Mouse (Mus musculus) T-helper 2 cell (primary cell): ENCODE data around the gene Nmur2.

ENCODE experiments used
- in situ Hi-C: fragments of 300-600 bp; cut with MboI, MseI; formaldehyde crosslinking; loops from one replicate; pipeline ENCODE4 v1.15.1; 2025; ENCODE audit warnings: high pct_unique_total_duplicates

Gene Nmur2

GRCm38 (mm10) chr11:56040917-56041316 is at the start of gene Nmur2:
Gene Nmur2, minus strand, starts transcription at chr11:56041010.
- in situ Hi-C loops = no loop called here

GRCm38 (mm10) chr11:56089127-56089689 is 48.4 kb upstream of the Nmur2 start:
- in situ Hi-C loops = no loop called here

DNA sequence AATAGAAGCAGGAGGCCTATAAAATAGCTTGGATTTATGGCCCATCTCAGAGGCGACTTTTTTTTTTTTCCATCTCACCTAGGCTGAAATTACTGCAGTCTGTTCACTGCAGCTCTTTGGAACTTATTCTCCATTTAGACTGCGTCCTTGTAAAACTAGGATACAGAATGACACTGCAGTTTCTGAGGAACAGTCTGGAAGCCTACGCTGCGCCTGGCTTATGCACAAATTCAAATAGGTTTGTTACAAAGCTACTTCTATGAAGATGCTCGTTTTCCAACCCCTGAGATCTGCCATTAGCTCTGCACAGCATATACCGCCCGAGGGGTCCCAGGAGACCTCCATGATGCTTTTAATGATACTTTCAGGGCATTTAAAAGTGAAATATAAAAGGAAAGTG is 31.3 kb upstream of the Nmur2 start:
- in situ Hi-C loops = no loop called here

- in situ Hi-C loops = no loop called here
Measured at GRCm38 (mm10) chr11:56069658-56070057, 28.8 kb upstream of the Nmur2 start.

- in situ Hi-C loops = no loop called here
Measured at GRCm38 (mm10) chr11:56065147-56065546, 24.3 kb upstream of the Nmur2 start.

GRCm38 (mm10) chr11:56064575-56064974 is 23.8 kb upstream of the Nmur2 start:
- in situ Hi-C loops = no loop called here

DNA sequence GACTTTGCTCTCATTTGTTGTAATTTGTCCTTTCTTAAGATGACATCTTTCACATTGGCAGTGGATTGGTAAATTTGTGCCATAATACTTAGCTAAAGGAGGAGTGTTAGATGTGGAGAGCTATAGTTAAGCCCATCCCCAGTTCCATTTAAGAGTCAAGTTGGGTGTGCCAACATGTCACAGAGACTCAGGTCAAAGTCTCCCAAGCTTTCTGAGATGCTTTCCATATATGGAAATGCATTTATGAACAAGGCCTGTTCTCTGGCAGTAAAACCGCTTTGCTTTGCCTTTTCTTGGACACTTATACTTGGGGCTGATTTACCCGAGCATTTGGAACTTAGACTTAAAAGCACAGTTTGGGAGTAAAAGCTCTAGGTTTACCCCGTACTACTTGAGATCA is 18.4 kb upstream of the Nmur2 start:
- in situ Hi-C loops = no loop called here

DNA sequence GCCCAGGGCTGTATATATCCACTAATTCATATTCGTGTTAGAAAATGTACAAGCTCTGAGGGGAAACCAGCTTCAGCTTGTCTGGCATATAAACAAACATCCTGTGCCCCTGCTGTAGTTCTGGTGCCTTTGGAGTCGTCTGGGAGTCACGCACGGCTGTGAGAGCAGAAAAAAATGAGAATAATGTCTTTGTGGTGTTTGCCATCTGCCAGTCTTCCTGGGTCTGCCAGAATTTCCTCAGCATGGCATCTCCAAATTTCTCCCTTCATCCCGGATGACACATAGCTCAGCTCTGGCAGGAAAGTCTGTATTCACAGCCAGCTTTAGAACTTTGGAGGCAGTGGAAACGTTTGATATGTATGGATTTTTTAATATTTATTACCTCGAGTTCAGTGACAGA is 13.6 kb upstream of the Nmur2 start:
- in situ Hi-C loops = no loop called here

DNA sequence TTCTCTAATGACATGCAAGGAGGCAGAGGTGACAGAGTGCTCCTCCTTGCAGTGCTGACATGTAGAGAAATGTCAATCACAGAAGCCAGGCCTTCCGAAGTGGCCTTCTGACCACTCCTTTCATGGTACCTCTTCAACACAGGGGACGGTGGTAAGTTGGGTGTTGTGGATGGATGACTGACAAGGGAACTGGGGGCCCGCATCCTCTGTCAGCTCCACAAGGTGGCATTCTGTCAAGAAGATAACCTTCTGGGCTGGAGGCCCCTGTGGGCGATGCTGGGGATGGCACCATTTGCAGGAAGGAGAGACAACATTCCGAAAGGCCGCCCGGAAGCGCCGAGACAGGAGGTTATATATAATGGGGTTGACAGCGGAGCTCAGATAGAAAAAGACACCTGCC is 14.0 kb downstream of the Nmur2 start:
- in situ Hi-C loops = no loop called here

DNA sequence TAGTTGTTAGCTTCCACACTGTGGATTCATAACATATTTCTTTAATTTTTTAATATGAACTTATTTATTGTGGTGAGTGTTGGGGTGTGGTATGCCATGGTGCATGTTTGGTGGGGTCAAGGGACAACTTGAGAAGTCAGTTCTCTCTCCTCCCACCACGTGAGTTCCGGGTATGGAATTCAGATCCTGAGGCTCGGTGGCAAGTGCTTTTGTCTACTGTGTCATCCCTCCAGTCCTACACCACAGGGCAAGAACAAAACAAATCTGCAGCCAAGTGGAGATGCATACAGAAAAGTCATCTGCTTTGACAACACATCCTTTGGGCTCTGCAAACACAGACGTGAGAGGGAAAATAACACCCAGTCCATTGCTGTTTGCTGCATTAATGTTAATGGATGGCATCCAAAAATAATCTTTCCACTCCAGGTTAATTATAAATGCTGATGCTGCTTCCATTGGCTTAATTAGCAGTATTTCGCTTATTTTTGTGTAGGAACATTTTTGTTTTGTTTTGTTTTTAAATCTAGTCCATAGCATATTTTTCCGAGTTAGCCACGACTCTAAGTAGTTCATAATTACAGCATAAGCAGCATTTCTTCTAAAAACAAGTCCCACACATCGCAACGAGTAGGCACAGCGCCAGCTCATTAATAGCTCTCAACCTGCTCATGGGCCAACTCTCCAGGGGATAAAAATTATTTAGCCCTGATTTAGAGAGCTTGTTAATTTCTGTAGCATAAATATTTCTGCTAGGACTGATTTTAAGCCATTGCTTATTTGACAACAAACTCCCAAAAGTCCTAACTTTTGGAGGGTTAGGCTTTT is 14.9 kb downstream of the Nmur2 start:
- in situ Hi-C loops = no loop called here

DNA sequence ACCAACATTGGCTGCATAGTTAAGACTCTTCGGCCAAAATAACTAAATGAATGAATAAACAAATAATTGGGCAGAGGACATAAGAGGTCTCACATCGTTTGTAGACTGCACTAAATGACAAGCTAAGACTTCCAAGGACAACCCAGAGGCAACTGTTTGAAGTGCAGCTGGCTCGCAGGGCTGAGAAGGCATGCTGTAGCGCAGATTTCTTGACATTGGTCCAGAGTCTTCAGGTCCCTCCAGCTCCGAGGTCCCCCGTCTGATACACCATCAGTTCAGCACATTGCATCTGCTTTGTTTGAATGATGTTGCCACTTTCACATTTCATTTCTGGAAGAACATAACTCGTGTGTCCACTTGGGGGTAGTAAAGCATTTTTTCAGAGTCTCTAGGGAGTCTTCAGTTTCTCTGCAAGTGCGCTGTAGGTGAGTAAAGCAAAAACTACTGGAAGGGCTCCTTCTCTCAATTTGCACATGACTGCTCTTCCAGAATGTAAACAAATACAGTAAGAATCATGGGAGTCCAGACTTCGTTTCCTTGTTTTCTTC is 27.2 kb downstream of the Nmur2 start:
- in situ Hi-C loops = no loop called here

GRCm38 (mm10) chr11:56012396-56012795 is 28.4 kb downstream of the Nmur2 start:
- in situ Hi-C loops = no loop called here

DNA sequence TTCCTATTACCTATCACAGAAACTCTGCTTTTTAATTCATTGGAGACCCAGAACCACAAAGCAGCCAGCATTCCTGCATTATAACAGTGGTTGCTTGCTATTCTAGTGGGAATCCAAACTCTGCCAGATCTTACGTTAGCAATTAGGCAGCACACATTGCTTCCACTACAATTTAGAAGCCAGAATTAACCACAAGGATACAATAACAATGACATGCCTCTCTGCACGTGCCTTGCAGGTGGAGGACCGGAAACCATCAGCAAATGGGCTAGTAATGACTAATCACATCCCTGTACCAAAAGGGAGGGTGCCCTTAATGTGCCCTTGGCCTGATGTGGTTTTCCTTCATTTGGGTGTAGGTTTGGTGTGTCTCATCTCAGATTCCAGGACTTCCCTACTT is 32.5 kb downstream of the Nmur2 start:
- in situ Hi-C loops = no loop called here

GRCm38 (mm10) chr11:55992799-55993198 is 48.0 kb downstream of the Nmur2 start:
- in situ Hi-C loops = no loop called here

DNA sequence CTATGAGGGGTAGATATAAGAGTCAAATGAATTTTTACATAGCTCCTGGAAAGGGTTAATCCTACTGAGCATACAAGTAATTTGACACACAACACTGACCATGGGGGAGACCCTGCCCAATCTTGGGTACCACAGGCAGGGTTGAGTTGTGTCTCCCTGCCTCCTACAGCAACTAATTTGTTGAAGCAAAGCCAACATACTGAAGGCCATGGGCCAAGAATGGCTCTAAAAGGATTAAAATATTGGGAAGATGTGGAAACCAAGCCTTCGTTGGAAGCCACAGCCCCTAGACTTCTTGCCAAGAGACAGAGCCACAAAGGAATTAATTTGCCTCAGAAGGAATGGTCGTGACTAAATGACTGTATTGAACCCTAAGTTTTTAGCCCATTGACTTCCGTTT is 48.7 kb downstream of the Nmur2 start:
- in situ Hi-C loops = no loop called here

GRCm38 (mm10) chr11:55991505-55992066 is 49.2 kb downstream of the Nmur2 start:
- in situ Hi-C loops = no loop called here

- in situ Hi-C loops = no loop called here
Measured at GRCm38 (mm10) chr11:55984643-55985042, 56.2 kb downstream of the Nmur2 start.

- in situ Hi-C loops = no loop called here
Measured at GRCm38 (mm10) chr11:55981656-55982055, 59.2 kb downstream of the Nmur2 start.

DNA sequence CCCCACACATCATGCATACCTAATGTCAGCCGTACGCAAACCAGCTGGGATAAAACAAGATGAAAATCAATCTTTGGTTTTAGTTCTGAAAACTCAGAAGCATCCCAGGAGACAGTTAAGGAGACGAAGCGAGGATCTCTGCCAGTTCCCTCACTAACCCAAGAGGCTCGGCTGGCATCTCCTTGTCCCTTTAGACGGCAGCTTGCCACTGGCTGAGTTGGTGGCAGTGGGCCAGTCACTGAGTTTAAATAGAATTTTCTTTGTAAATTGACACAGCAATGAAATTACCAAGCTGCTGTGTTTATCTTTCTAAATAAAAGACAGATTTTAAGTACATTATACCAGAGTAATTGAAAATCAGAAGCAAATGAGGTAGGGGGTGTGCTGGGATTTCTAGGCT is 62.7 kb downstream of the Nmur2 start:
- in situ Hi-C loops = loop anchor here (5.0 kb wide), 1 partner anchor 456 kb away; no protein-coding TSS in a partner anchor
